Mouse (Mus musculus): ENCODE measurements around the gene Atp6v1e1. TPM values are rescaled to one million over a fixed set of nuclear protein-coding genes. Genes with fewer than 3 reads are reported as not detected.
"Not testable (repeated sequence)": the region's sequence is repeated elsewhere in the genome, so short reads cannot be mapped to it uniquely, and the experiment has no call there.

The Atp6v1e1 gene
- polyA plus RNA-seq, 1 experiment from 2014 or later = 320 TPM

GRCm38 (mm10) chr6:120822937-120823614, 483 bp upstream of the Atp6v1e1 start:
- DNase-seq (ENCODE audit: low spot score) (peak; percentile 19), ATAC-seq (replicated peaks; ENCODE audit: low FRiP score, low read depth) (0 out of 2 replicates have a peak, but pooled peaks have one; percentile 34)
- H3K9me3 ChIP-seq (replicated peaks; ENCODE audit: low read length) = no peaks in the 10 kb centered on the region
- peak overlapping the region; percentile 64 for H3K27ac ChIP-seq
- H3K27me3 ChIP-seq (ENCODE audit: insufficient read depth, low read length) = no peaks in the 10 kb centered on the region
- peaks cover 7% of the 10 kb centered on the region; the same call in 1 of the 2 replicates for H3K36me3 ChIP-seq (ENCODE audit: insufficient read depth, low read length)
- no peak overlapping the region for H3K9ac ChIP-seq (ENCODE audit: low read depth, low read length)
- H3K4me1 ChIP-seq (replicated peaks; ENCODE audit: insufficient read depth, low read length) = peaks cover 7% of the 10 kb centered on the region; the same call in 1 of the 2 replicates
- TF ChIP-seq CTCF (IDR thresholded peaks at IDR 0.05; ENCODE audit: low read depth) = peak; percentile 18; the same call in 1 of the 2 replicates
- peak overlapping the region; percentile 86; the same call in 1 of the 2 replicates for H3K4me3 ChIP-seq (replicated peaks; ENCODE audit: low read depth, low read length)
- H3K4me2 ChIP-seq (ENCODE audit: low read length) = peak overlapping the region; percentile 35
- 63% methylated on average over 10 of the region's 10 CpGs for WGBS

- no peaks in the 10 kb centered on the region for H3K9me3 ChIP-seq (replicated peaks; ENCODE audit: low read length)
- H3K9ac ChIP-seq (ENCODE audit: low read depth, low read length) = peak overlapping the region; percentile 81
- no peaks in the 10 kb centered on the region for H3K27me3 ChIP-seq (ENCODE audit: insufficient read depth, low read length)
- H3K27ac ChIP-seq = peak overlapping the region; percentile 97; the same call in 1 of the 2 replicates
- H3K4me2 ChIP-seq (ENCODE audit: low read length) = peak overlapping the region; percentile 67
- H3K36me3 ChIP-seq (ENCODE audit: insufficient read depth, low read length) = peaks cover 17% of the 10 kb centered on the region; the same call in 1 of the 2 replicates
- peaks cover 7% of the 10 kb centered on the region; the same call in 1 of the 2 replicates for H3K4me1 ChIP-seq (replicated peaks; ENCODE audit: insufficient read depth, low read length)
- ATAC-seq (replicated peaks; ENCODE audit: low FRiP score, low read depth) (no peak), DNase-seq (ENCODE audit: low spot score) (no peak)
- TF ChIP-seq CTCF (IDR thresholded peaks at IDR 0.05; ENCODE audit: low read depth) = no peak
- peak overlapping the region; percentile 86 for H3K4me3 ChIP-seq (replicated peaks; ENCODE audit: low read depth, low read length)
- WGBS = 47% methylated on average over 5 of the region's 5 CpGs
Measured at GRCm38 (mm10) chr6:120821715-120822114, 878 bp downstream of the Atp6v1e1 start.

GRCm38 (mm10) chr6:120820941-120821340, 1.7 kb downstream of the Atp6v1e1 start:
- peaks cover 17% of the 10 kb centered on the region; the same call in 1 of the 2 replicates for H3K36me3 ChIP-seq (ENCODE audit: insufficient read depth, low read length)
- H3K4me1 ChIP-seq (replicated peaks; ENCODE audit: insufficient read depth, low read length) = peaks cover 7% of the 10 kb centered on the region; the same call in 1 of the 2 replicates
- TF ChIP-seq CTCF (IDR thresholded peaks at IDR 0.05; ENCODE audit: low read depth) = no peak
- no peak overlapping the region for H3K27ac ChIP-seq
- H3K4me3 ChIP-seq (replicated peaks; ENCODE audit: low read depth, low read length) = peak overlapping the region; percentile 86
- DNase-seq (ENCODE audit: low spot score) (no peak), ATAC-seq (replicated peaks; ENCODE audit: low FRiP score, low read depth) (no peak)
- H3K9me3 ChIP-seq (replicated peaks; ENCODE audit: low read length) = no peaks in the 10 kb centered on the region
- H3K9ac ChIP-seq (ENCODE audit: low read depth, low read length) = peak overlapping the region; percentile 81; the same call in 1 of the 2 replicates
- no peaks in the 10 kb centered on the region for H3K27me3 ChIP-seq (ENCODE audit: insufficient read depth, low read length)
- H3K4me2 ChIP-seq (ENCODE audit: low read length) = peak overlapping the region; percentile 67
- WGBS = 82% methylated on average over 1 of the region's 1 CpGs

- DNase-seq (ENCODE audit: low spot score) = no peak
- Histone ChIP-seq H3K4me1 (replicated peaks; ENCODE audit: insufficient read depth, low read length) (peaks cover 7% of the 10 kb centered on the region; the same call in 1 of the 2 replicates), H3K27ac (peak overlapping the region; percentile 1; the same call in 1 of the 2 replicates), H3K36me3 (ENCODE audit: insufficient read depth, low read length) (peaks cover 17% of the 10 kb centered on the region; the same call in 1 of the 2 replicates), H3K9ac (ENCODE audit: low read depth, low read length) (no peak overlapping the region), H3K4me2 (ENCODE audit: low read length) (peak overlapping the region; percentile 21; the same call in 1 of the 2 replicates), H3K27me3 (ENCODE audit: insufficient read depth, low read length) (no peaks in the 10 kb centered on the region), H3K4me3 (replicated peaks; ENCODE audit: low read depth, low read length) (no peak overlapping the region), H3K9me3 (replicated peaks; ENCODE audit: low read length) (no peaks in the 10 kb centered on the region)
- no peak for ATAC-seq (replicated peaks; ENCODE audit: low FRiP score, low read depth)
- no peak for TF ChIP-seq CTCF (IDR thresholded peaks at IDR 0.05; ENCODE audit: low read depth)
- WGBS = 85% methylated on average over 5 of the region's 5 CpGs
Measured at GRCm38 (mm10) chr6:120820144-120820543, 2.4 kb downstream of the Atp6v1e1 start.

GRCm38 (mm10) chr6:120819294-120819693, 3.3 kb downstream of the Atp6v1e1 start:
- Histone ChIP-seq H3K4me1 (replicated peaks; ENCODE audit: insufficient read depth, low read length) (peaks cover 7% of the 10 kb centered on the region; the same call in 1 of the 2 replicates), H3K27ac (peak overlapping the region; percentile 15; the same call in 1 of the 2 replicates), H3K36me3 (ENCODE audit: insufficient read depth, low read length) (peaks cover 17% of the 10 kb centered on the region; the same call in 1 of the 2 replicates), H3K4me3 (replicated peaks; ENCODE audit: low read depth, low read length) (no peak overlapping the region), H3K27me3 (ENCODE audit: insufficient read depth, low read length) (no peaks in the 10 kb centered on the region), H3K4me2 (ENCODE audit: low read length) (no peak overlapping the region), H3K9me3 (replicated peaks; ENCODE audit: low read length) (no peaks in the 10 kb centered on the region), H3K9ac (ENCODE audit: low read depth, low read length) (no peak overlapping the region)
- TF ChIP-seq CTCF (IDR thresholded peaks at IDR 0.05; ENCODE audit: low read depth) = no peak
- DNase-seq (ENCODE audit: low spot score) = no peak
- ATAC-seq (replicated peaks; ENCODE audit: low FRiP score, low read depth) = no peak
- 86% methylated on average over 2 of the region's 2 CpGs for WGBS

GRCm38 (mm10) chr6:120811999-120812398, 10.6 kb downstream of the Atp6v1e1 start:
- H3K9me3 ChIP-seq (replicated peaks; ENCODE audit: low read length); H3K27me3 ChIP-seq (ENCODE audit: insufficient read depth, low read length); DNase-seq (ENCODE audit: low spot score); H3K9ac ChIP-seq (ENCODE audit: low read depth, low read length); H3K27ac ChIP-seq; H3K4me1 ChIP-seq (replicated peaks; ENCODE audit: insufficient read depth, low read length); H3K4me3 ChIP-seq (replicated peaks; ENCODE audit: low read depth, low read length); H3K4me2 ChIP-seq (ENCODE audit: low read length); ATAC-seq (replicated peaks; ENCODE audit: low FRiP score, low read depth): not testable (repeated sequence)
- WGBS = 98% methylated on average over 6 of the region's 10 CpGs
- H3K36me3 ChIP-seq (ENCODE audit: insufficient read depth, low read length) = peaks cover 22% of the 10 kb centered on the region

Data from kidney, postnatal 0 days (tissue).